Comparison of ENCODE assay signal across 8 mouse cellular contexts in genomic region chr6:97106777-97107176, GRCm38 (mm10). TPM values are rescaled to one million over a fixed set of nuclear protein-coding genes. Genes with fewer than 3 reads are reported as not detected.
DNase-seq lines count a peak whose midpoint lies in the region; ATAC-seq and TF ChIP-seq lines count a peak whose summit lies in the region.

No protein-coding gene starts in this region.

- intact Hi-C loops in left cerebral cortex, postnatal 10 days (cut with DNase I) = loop anchor here (5.0 kb wide), 1 partner anchor 79 kb away; no protein-coding TSS in a partner anchor

- H3K9me3 ChIP-seq in embryonic facial prominence, embryonic 10.5 days = no peaks in the 10 kb centered on the region
- H3K9me3 ChIP-seq in hindbrain, embryonic 13.5 days = no peaks in the 10 kb centered on the region
- H3K9me3 ChIP-seq in midbrain, embryonic 13.5 days = no peaks in the 10 kb centered on the region
- H3K9me3 ChIP-seq in stomach, postnatal 0 days (ENCODE audit: control insufficient read depth, low read length) = no peaks in the 10 kb centered on the region

- H3K27ac ChIP-seq in embryonic facial prominence, embryonic 10.5 days (replicated peaks) = no peak overlapping the region
- no peak overlapping the region for H3K27ac ChIP-seq in hindbrain, embryonic 13.5 days
- H3K27ac ChIP-seq in midbrain, embryonic 13.5 days = no peak overlapping the region
- H3K27ac ChIP-seq in stomach, postnatal 0 days (replicated peaks) = no peak overlapping the region

- TF ChIP-seq CTCF in stomach, postnatal 0 days (IDR thresholded peaks at IDR 0.05; ENCODE audit: low read depth) = peak; percentile 93

- no peak overlapping the region for H3K9ac ChIP-seq in hindbrain, embryonic 13.5 days
- H3K9ac ChIP-seq in midbrain, embryonic 13.5 days (replicated peaks) = no peak overlapping the region
- no peak overlapping the region for H3K9ac ChIP-seq in stomach, postnatal 0 days (ENCODE audit: low read length)

- DNase-seq in kidney, adult 18-20 months = peak; percentile 33
- DNase-seq in kidney, adult 11 months = no peak
- DNase-seq in adrenal gland, postnatal 10 days = peak; percentile 61
- peak; percentile 54 for DNase-seq in embryonic facial prominence, embryonic 10.5 days (ENCODE audit: low spot score)
- DNase-seq in left cerebral cortex, postnatal 10 days (ENCODE audit: extremely low spot score in 1 of 2, low spot score in 2 of 2) = peak; percentile 49 to 62
- peak; percentile 45 for DNase-seq in stomach, postnatal 0 days (ENCODE audit: low spot score)

- peaks cover 20% of the 10 kb centered on the region for H3K27me3 ChIP-seq in embryonic facial prominence, embryonic 10.5 days (replicated peaks; ENCODE audit: low read depth, poor library complexity, severe bottlenecking)
- no peaks in the 10 kb centered on the region for H3K27me3 ChIP-seq in hindbrain, embryonic 13.5 days
- H3K27me3 ChIP-seq in midbrain, embryonic 13.5 days = 0 out of 2 replicates have a peak, but pooled peaks cover 9% of the 10 kb centered on the region
- no peaks in the 10 kb centered on the region for H3K27me3 ChIP-seq in stomach, postnatal 0 days (ENCODE audit: control insufficient read depth, insufficient read depth, low read length)

- no peak overlapping the region for H3K4me3 ChIP-seq in embryonic facial prominence, embryonic 10.5 days
- H3K4me3 ChIP-seq in hindbrain, embryonic 13.5 days = no peak overlapping the region
- H3K4me3 ChIP-seq in midbrain, embryonic 13.5 days (replicated peaks) = no peak overlapping the region
- H3K4me3 ChIP-seq in stomach, postnatal 0 days (ENCODE audit: low read depth, low read length) = no peak overlapping the region

- ATAC-seq in hindbrain, embryonic 13.5 days (ENCODE audit: low FRiP score) = peak; percentile 68; the same call in 1 of the 2 replicates
- peak; percentile 72; the same call in 1 of the 2 replicates for ATAC-seq in midbrain, embryonic 13.5 days
- ATAC-seq in stomach, postnatal 0 days (ENCODE audit: low FRiP score, low TSS enrichment) = peak; percentile 64; the same call in 1 of the 2 replicates

- 19% methylated on average over 2 of the region's 2 CpGs for WGBS in embryonic facial prominence, embryonic 10.5 days
- 10% methylated on average over 2 of the region's 2 CpGs for WGBS in hindbrain, embryonic 13.5 days
- WGBS in midbrain, embryonic 13.5 days = 8% methylated on average over 2 of the region's 2 CpGs
- WGBS in stomach, postnatal 0 days = 31% methylated on average over 2 of the region's 2 CpGs

- H3K4me1 ChIP-seq in embryonic facial prominence, embryonic 10.5 days = peaks cover 32% of the 10 kb centered on the region
- H3K4me1 ChIP-seq in hindbrain, embryonic 13.5 days (replicated peaks) = peaks cover 16% of the 10 kb centered on the region
- peaks cover 15% of the 10 kb centered on the region for H3K4me1 ChIP-seq in midbrain, embryonic 13.5 days (replicated peaks)
- no peaks in the 10 kb centered on the region for H3K4me1 ChIP-seq in stomach, postnatal 0 days (replicated peaks; ENCODE audit: control insufficient read depth, insufficient read depth)

- H3K36me3 ChIP-seq in embryonic facial prominence, embryonic 10.5 days (replicated peaks) = peaks cover 2% of the 10 kb centered on the region; the same call in 1 of the 2 replicates
- 0 out of 2 replicates have a peak, but pooled peaks cover 4% of the 10 kb centered on the region for H3K36me3 ChIP-seq in hindbrain, embryonic 13.5 days
- no peaks in the 10 kb centered on the region; the same call in 1 of the 2 replicates for H3K36me3 ChIP-seq in midbrain, embryonic 13.5 days
- peaks cover 2% of the 10 kb centered on the region; the same call in 1 of the 2 replicates for H3K36me3 ChIP-seq in stomach, postnatal 0 days (ENCODE audit: control insufficient read depth, insufficient read depth, low read length)

- H3K4me2 ChIP-seq in hindbrain, embryonic 13.5 days = no peak overlapping the region
- H3K4me2 ChIP-seq in midbrain, embryonic 13.5 days (replicated peaks) = no peak overlapping the region
- no peak overlapping the region for H3K4me2 ChIP-seq in stomach, postnatal 0 days (replicated peaks; ENCODE audit: low read depth)

- no peak for TF ChIP-seq EP300 in stomach, postnatal 0 days (optimal IDR thresholded peaks at IDR 0.05)

RNA-seq across cellular contexts. Expression of gene Eogt, which starts 42.2 kb away (rescaled TPM):
- total RNA-seq in adrenal gland, postnatal 10 days (2021) = 10 to 100 TPM; 34.2 to 49.2 TPM
- polyA plus RNA-seq in embryonic facial prominence, embryonic 10.5 days (2016; fragmentation: Nextera tagmentation; extraction: Ambion mirVana) = 9.3 and 10.5 TPM in 2 replicates
- 9.3 and 9.7 TPM in 2 replicates for polyA plus RNA-seq in hindbrain, embryonic 13.5 days (2015; fragmentation: Nextera tagmentation; extraction: Ambion mirVana)
- 10 to 100 TPM; 31.4 to 36.6 TPM for total RNA-seq in left cerebral cortex, postnatal 10 days (2021)
- polyA plus RNA-seq in midbrain, embryonic 13.5 days (2015; fragmentation: Nextera tagmentation; extraction: Ambion mirVana) = 7.8 and 9.7 TPM in 2 replicates
- 5.0 and 5.1 TPM in 2 replicates for polyA plus RNA-seq in stomach, postnatal 0 days (2015; fragmentation: Nextera tagmentation; extraction: Ambion mirVana)

RNA-seq across cellular contexts. Expression of gene Fam19a4, which starts 46.6 kb away (rescaled TPM):
- under 1 TPM; 0.45 to 0.58 TPM for total RNA-seq in adrenal gland, postnatal 10 days (2021)
- polyA plus RNA-seq in embryonic facial prominence, embryonic 10.5 days (2016; fragmentation: Nextera tagmentation; extraction: Ambion mirVana) = 1.2 and 1.5 TPM in 2 replicates
- 2.1 and 3.4 TPM in 2 replicates for polyA plus RNA-seq in hindbrain, embryonic 13.5 days (2015; fragmentation: Nextera tagmentation; extraction: Ambion mirVana)
- total RNA-seq in left cerebral cortex, postnatal 10 days (2021) = under 1 TPM; 0.62 to 0.93 TPM
- polyA plus RNA-seq in midbrain, embryonic 13.5 days (2015; fragmentation: Nextera tagmentation; extraction: Ambion mirVana) = 7.0 and 7.5 TPM in 2 replicates
- 0.15 and 0.27 TPM in 2 replicates for polyA plus RNA-seq in stomach, postnatal 0 days (2015; fragmentation: Nextera tagmentation; extraction: Ambion mirVana)
